Mouse (Mus musculus): ENCODE measurements at regions not wholly inside any gene's neighbourhood (a gene's known extent, or its start where the extent isn't known, plus 50 kb on each side); places are given as distances from the start of the nearest gene placed in this dataset.

GRCm38 (mm10) chr13:107944831-107945230, 99.4 kb upstream of the Smim15 start:
- Histone ChIP-seq H3K27ac (replicated peaks) (peak overlapping the region; percentile 40; the same call in 1 of the 2 replicates), H3K4me3 (no peak overlapping the region), H3K9me3 (replicated peaks) (no peaks in the 10 kb centered on the region), H3K4me1 (peaks cover 19% of the 10 kb centered on the region), H3K27me3 (ENCODE audit: low read depth, poor library complexity, severe bottlenecking) (no peaks in the 10 kb centered on the region), H3K36me3 (no peaks in the 10 kb centered on the region)
- WGBS: 84% methylated on average over 10 of the region's 10 CpGs
- no peak for DNase-seq (ENCODE audit: low spot score)

- Histone ChIP-seq H3K4me1 (peaks cover 19% of the 10 kb centered on the region), H3K27me3 (ENCODE audit: low read depth, poor library complexity, severe bottlenecking) (no peaks in the 10 kb centered on the region), H3K36me3 (no peaks in the 10 kb centered on the region), H3K9me3 (replicated peaks) (no peaks in the 10 kb centered on the region), H3K4me3 (no peak overlapping the region), H3K27ac (replicated peaks) (no peak overlapping the region)
- DNase-seq (ENCODE audit: low spot score): no peak
- WGBS: 92% methylated on average over 4 of the region's 4 CpGs
Observed at GRCm38 (mm10) chr13:107942979-107943378, 101.3 kb upstream of the Smim15 start.

DNA sequence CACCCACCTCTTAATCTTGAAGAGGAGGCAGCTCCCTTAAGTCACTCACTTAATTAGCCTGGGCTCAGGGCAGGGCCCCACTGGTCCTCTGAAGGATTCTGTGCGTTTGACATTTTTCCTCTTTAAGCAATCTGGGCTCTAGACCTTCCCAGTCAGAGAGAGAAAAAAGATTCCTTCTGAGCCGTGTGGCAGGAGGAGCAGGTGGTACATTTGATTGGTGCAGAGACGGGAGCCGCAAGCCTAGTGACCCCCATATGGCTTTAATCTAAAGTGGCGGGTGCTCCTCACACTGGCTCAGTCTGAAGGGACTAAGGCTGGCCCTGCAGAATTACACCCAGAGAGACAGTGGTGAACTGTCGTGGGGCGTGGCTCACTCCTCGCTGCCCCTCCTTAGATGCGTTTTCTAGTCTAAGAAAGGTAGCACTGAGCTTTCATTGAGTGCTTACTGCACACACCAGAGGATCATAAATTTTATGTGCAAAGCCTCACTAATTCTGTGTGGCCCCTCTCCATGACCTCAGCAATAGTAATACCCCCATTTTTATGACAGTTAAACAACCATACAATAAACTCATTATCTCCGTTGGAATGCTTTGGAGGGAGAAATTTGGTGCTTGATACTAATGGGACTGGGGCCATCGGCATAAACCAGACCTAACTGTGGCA, 101.8 kb upstream of the Smim15 start:
- Histone ChIP-seq H3K4me1 (peaks cover 19% of the 10 kb centered on the region), H3K27ac (replicated peaks) (no peak overlapping the region), H3K27me3 (ENCODE audit: low read depth, poor library complexity, severe bottlenecking) (no peaks in the 10 kb centered on the region), H3K9me3 (replicated peaks) (no peaks in the 10 kb centered on the region), H3K36me3 (no peaks in the 10 kb centered on the region), H3K4me3 (no peak overlapping the region)
- 64% methylated on average over 11 of the region's 11 CpGs for WGBS
- no peak for DNase-seq (ENCODE audit: low spot score)

- H3K9me3 ChIP-seq (replicated peaks): no peaks in the 10 kb centered on the region
- no peak overlapping the region for H3K27ac ChIP-seq (replicated peaks)
- no peaks in the 10 kb centered on the region for H3K36me3 ChIP-seq
- H3K27me3 ChIP-seq (ENCODE audit: low read depth, poor library complexity, severe bottlenecking): no peaks in the 10 kb centered on the region
- 77% methylated on average over 15 of the region's 15 CpGs for WGBS
- no peak for DNase-seq (ENCODE audit: low spot score)
- H3K4me3 ChIP-seq: no peak overlapping the region
- peaks cover 18% of the 10 kb centered on the region for H3K4me1 ChIP-seq
Observed at GRCm38 (mm10) chr13:107939916-107940646, 104.2 kb upstream of the Smim15 start.

DNA sequence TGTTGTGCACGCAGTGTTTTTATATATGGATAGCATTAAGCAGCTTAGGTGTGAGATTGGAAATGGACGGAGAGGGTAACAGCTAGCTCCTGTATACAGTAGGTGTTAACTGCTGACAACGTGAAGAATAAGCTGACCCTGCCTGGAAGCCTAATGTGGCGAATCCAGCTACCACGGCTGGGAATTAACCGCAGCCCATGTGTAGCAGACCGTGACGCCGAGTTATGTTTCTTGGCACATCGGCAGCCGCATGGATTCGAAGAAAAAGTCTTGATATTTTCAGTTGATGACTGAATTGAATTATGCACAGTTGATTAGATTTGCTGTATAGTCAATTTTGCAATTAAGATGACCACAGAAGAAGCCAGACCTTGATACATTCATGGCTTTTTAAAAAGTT, 108.6 kb upstream of the Smim15 start:
- no peak for DNase-seq (ENCODE audit: low spot score)
- Histone ChIP-seq H3K9me3 (replicated peaks) (no peaks in the 10 kb centered on the region), H3K36me3 (no peaks in the 10 kb centered on the region), H3K27ac (replicated peaks) (no peak overlapping the region), H3K4me3 (no peak overlapping the region), H3K4me1 (peaks cover 27% of the 10 kb centered on the region), H3K27me3 (ENCODE audit: low read depth, poor library complexity, severe bottlenecking) (peaks cover 6% of the 10 kb centered on the region; the same call in 1 of the 2 replicates)
- 88% methylated on average over 12 of the region's 12 CpGs for WGBS

- no peak overlapping the region for H3K4me3 ChIP-seq
Observed at GRCm38 (mm10) chr13:107934691-107935090, 109.6 kb upstream of the Smim15 start.

DNA sequence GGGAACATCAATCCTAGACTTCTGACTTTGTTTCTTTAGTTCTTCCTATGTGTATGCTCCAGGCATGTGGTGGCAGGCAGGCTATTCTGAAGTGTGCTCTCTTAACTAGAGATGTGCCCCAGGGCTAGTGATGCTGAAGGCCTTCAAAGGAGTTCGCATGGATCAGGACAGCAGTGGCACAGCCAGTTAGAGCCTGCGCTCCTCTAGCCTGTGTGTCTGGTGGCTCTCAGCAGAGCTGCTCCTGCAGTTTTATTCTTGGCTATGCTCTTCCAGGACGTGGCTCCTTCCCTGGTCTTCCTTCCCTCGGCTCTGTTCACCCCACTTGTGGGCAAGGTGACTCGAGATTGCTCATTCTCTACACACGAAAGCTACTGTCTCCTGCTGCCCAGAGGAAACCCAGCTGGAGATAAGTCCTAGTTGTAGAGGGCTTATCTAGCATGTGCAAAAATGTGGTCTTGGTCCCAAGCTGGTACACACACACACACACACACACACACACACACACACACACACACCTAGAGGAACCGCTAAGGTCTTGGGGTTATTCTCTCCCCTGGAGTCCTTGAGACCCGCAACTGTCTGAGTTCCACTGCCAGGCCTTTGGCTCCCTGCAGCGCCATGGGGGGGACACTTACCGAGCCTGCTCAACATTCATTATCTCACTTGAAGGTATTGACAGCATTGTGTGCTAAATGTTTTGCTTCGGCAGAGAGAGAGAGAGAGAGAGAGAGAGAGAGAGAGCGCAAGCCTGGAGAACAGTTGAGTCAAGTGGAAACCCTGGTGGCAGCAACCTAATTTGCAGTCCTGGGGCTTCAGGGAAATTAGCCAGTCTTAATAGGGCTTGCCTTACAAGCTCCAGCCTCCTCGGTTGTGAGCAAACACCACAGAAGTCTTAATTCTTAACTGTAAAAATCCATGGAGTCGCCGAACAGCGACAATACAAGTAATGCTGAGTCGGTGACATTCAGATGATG, 110.4 kb upstream of the Smim15 start:
- Histone ChIP-seq H3K4me3 (no peak overlapping the region), H3K4me1 (peaks cover 35% of the 10 kb centered on the region), H3K9me3 (replicated peaks) (no peaks in the 10 kb centered on the region), H3K36me3 (no peaks in the 10 kb centered on the region), H3K27ac (replicated peaks) (peak overlapping the region; percentile 9; the same call in 1 of the 2 replicates), H3K27me3 (ENCODE audit: low read depth, poor library complexity, severe bottlenecking) (peaks cover 6% of the 10 kb centered on the region; the same call in 1 of the 2 replicates)
- 51% methylated on average over 17 of the region's 17 CpGs for WGBS
- no peak for DNase-seq (ENCODE audit: low spot score)

More at GRCm38 (mm10) chr13:107934691-107935090, 109.6 kb upstream of the Smim15 start:
- peak overlapping the region; percentile 9; the same call in 1 of the 2 replicates for H3K27ac ChIP-seq (replicated peaks)
- H3K9me3 ChIP-seq (replicated peaks): no peaks in the 10 kb centered on the region
- peaks cover 6% of the 10 kb centered on the region; the same call in 1 of the 2 replicates for H3K27me3 ChIP-seq (ENCODE audit: low read depth, poor library complexity, severe bottlenecking)
- WGBS: 64% methylated on average over 11 of the region's 11 CpGs
- DNase-seq (ENCODE audit: low spot score): no peak
- peaks cover 31% of the 10 kb centered on the region for H3K4me1 ChIP-seq
- no peaks in the 10 kb centered on the region for H3K36me3 ChIP-seq

- DNase-seq (ENCODE audit: low spot score): no peak
- Histone ChIP-seq H3K36me3 (no peaks in the 10 kb centered on the region), H3K9me3 (replicated peaks) (no peaks in the 10 kb centered on the region), H3K4me1 (peaks cover 35% of the 10 kb centered on the region), H3K27ac (replicated peaks) (0 out of 2 replicates have a peak overlapping the region, but pooled peaks have one; percentile 28), H3K4me3 (no peak overlapping the region), H3K27me3 (ENCODE audit: low read depth, poor library complexity, severe bottlenecking) (peaks cover 6% of the 10 kb centered on the region; the same call in 1 of the 2 replicates)
- 75% methylated on average over 12 of the region's 12 CpGs for WGBS
Observed at GRCm38 (mm10) chr13:107932423-107933032, 111.7 kb upstream of the Smim15 start.

DNA sequence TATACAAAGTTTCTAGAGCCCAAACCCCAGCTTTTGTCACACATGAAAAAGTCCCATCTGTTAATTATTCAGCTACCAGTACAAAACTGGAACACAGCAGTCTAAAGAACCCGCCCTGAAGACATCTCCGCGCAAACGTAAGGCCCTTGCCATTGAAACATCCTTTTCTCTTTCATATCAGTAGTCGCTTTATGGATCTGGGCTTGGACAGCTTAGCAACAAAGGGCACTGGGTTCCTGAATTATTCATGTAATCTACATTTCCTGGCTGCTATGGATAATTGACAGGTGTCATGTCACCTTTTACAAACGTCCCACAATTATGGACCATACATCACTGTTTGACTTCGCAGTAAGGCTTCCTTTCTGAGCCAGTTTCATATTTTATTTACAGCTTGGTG, 113.0 kb upstream of the Smim15 start:
- no peak overlapping the region for H3K27ac ChIP-seq (replicated peaks)

GRCm38 (mm10) chr13:107927499-107928215, 116.6 kb upstream of the Smim15 start:
- Histone ChIP-seq H3K27ac (replicated peaks) (no peak overlapping the region), H3K9me3 (replicated peaks) (no peaks in the 10 kb centered on the region), H3K36me3 (no peaks in the 10 kb centered on the region), H3K4me3 (no peak overlapping the region), H3K4me1 (peaks cover 26% of the 10 kb centered on the region), H3K27me3 (ENCODE audit: low read depth, poor library complexity, severe bottlenecking) (no peaks in the 10 kb centered on the region; the same call in 1 of the 2 replicates)
- 85% methylated on average over 10 of the region's 10 CpGs for WGBS
- DNase-seq (ENCODE audit: low spot score): no peak

More for the DNA sequence above, 113.0 kb upstream of the Smim15 start:
- Histone ChIP-seq H3K27me3 (ENCODE audit: low read depth, poor library complexity, severe bottlenecking) (peaks cover 6% of the 10 kb centered on the region; the same call in 1 of the 2 replicates), H3K4me3 (no peak overlapping the region), H3K9me3 (replicated peaks) (no peaks in the 10 kb centered on the region), H3K36me3 (no peaks in the 10 kb centered on the region), H3K4me1 (peaks cover 35% of the 10 kb centered on the region)
- DNase-seq (ENCODE audit: low spot score): no peak
- 79% methylated on average over 7 of the region's 7 CpGs for WGBS

- DNase-seq (ENCODE audit: low spot score): no peak
- Histone ChIP-seq H3K27ac (replicated peaks) (no peak overlapping the region), H3K4me1 (peaks cover 22% of the 10 kb centered on the region)
Observed at GRCm38 (mm10) chr13:107925470-107925869, 118.8 kb upstream of the Smim15 start.

More at GRCm38 (mm10) chr13:107925470-107925869, 118.8 kb upstream of the Smim15 start:
- 80% methylated on average over 8 of the region's 8 CpGs for WGBS
- no peaks in the 10 kb centered on the region for H3K9me3 ChIP-seq (replicated peaks)
- no peak overlapping the region for H3K4me3 ChIP-seq
- no peaks in the 10 kb centered on the region for H3K36me3 ChIP-seq
- H3K27me3 ChIP-seq (ENCODE audit: low read depth, poor library complexity, severe bottlenecking): no peaks in the 10 kb centered on the region; the same call in 1 of the 2 replicates
